Mouse (Mus musculus) MN1 (cell line): ENCODE measurements around the gene E430018J23Rik.
"Not testable (repeated sequence)": the region's sequence is repeated elsewhere in the genome, so short reads cannot be mapped to it uniquely, and the experiment has no call there.

Experiments used
- DNase-seq: peaks from one replicate; pipeline ENCODE4 v3.0.0-alpha.2; 2016; ENCODE audit warnings: low spot score

The E430018J23Rik gene

DNA sequence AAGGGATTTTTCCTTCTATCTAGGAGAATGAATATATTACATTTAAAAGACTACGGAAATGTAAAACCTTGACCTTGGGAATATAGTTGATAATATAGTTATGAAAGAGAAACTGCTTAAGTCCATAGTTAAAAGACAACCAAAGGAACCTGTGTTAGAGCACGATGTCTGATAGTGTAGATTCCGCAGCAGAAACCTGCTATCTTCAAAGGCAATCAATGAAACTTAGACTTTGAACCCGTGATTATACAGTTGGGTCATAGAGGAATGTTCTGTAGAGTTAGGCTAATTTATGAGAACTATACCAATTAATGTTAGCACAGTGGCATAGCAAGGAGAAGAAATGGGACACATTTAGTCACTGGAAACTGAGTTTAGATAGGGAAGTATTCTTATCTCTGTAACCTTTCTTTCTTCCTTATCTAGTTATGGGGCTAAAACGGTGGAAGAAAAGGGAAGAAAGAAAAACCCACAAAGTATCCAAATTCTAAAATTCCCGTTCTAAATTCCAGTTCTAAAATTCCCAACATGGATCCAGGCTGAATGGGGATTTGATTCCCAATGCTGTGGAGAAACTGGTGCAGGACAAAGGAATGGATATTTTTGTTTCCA lies 15.0 kb downstream of the E430018J23Rik start:
- DNase-seq, result no peak

DNA sequence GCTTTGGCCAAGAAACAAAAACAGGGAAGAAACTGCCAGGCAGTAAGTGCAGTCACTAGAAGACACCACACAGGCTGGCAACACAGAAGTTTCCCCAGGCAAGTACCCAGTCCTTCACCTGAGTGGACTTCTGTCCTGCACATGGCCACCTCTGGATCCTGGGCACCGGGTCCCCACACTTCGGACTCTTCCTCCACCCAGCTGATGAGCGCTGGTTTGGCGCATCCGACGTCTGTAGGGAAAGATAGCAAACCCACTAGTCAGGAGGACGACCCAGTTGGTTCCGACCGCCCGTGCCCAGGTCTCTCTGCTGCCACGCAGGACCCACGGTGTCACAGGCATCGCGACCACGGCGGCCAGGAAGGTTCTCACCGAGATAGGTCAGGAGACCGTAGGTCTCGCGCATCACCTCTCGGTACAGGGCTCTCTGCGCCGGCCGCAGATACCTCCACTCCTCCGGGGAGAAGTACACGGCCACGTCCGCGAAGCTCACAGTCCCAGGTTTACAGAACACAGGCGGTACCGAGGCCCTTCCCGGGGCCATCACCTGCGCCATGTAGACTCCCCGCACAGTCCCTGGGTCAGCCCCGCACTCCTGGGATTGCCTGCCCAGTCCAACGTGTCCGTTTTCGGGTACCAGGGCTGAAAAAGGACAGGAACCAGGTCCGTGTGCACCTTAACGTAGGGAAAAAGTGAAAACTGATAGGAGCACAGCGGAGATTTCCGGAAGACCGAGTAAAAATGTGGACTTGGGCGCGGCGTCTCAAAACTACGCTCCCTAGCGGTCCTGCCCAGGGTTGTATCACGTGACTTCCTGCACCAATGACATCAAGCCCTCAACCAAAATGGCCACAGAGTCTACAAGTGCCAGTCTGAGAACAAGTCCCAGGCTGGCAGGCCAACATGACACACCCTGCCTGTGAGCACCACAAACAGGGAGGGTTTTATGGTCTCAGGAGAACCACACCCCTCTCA lies 17.9 kb downstream of the E430018J23Rik start, which contains the start of gene Zfp747:
Zfp747 (minus strand) TSS at position 780 of the 975 bp plus-strand sequence.
- peak; percentile 94 for DNase-seq

DNA sequence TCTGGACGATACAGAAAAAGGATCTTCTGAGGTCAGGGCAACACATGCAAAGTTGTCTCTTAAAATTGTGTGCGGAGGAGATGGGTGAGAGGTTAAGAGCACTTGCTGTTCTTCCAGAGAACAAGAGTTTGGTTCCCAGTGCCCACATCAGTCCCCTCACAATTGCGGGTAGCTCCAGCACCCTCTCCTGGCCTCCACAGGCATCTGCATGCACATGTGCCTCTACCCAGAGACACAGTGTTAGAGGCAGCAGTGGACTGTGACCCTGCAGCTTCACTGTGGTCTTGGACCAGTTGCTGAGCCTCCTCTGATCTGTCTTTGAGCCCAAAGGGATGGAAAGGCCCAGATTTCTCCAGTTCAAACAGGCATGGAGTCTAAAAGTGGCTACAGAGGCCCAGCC lies 21.6 kb downstream of the E430018J23Rik start:
- DNase-seq, result not testable (repeated sequence)

DNA sequence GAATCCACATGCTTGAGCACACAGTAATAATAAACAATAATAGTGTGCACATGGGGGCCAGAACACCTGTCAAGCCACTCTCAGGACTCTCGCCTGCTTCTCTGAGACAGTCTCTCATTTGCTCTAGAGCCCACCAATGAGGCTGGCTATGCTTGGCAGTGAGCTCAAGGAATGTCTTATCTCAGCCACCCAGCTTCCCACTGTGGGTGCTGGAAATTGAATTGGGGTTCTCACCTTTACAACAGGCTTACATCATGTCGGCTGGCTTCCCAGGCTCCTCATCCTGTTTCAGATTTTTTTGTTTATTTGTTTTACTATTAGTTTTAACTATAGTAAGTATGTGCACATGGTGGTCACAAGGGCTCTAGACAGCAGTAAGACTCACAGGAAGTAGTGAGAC lies 22.2 kb downstream of the E430018J23Rik start:
- DNase-seq, result no peak

DNA sequence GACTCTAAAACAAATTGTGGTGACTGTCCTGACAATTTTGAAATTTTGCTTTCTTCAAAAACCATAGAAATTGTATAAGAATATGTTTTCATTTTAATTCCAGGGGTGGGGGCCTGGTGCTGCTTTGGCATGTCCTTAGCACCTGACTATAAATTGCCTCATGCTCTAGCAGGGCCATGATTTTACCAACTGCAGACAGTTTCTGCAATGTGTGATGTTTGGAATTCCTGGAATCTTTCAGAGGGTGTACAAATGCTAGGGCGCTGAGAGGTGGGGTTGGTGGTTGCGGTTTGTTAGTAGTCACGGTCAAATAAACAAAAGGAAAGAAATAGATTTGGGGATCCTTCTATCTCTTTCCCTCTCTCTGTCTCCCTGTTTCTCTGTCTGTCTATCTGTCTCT lies 27.2 kb downstream of the E430018J23Rik start:
- DNase-seq, result no peak

DNA sequence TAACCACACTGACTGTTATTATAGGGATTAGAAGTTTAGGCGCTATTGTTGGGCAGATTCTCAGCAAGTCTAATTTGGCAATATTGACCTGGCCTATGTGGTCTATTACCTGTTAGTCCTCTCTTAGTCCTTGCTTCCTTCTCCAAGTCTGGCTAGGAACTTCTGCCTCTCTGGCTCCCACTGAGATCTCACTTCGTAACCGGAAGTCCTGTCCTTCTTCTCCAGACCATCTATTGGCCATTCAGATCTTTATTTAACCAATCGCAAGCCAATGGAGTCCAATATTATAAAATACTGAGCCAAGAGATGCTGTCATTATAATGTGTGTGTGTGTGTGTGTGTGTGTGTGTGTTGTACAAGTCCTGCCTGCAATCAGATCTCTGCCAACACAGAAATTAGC lies 29.3 kb downstream of the E430018J23Rik start:
- DNase-seq, result no peak

DNA sequence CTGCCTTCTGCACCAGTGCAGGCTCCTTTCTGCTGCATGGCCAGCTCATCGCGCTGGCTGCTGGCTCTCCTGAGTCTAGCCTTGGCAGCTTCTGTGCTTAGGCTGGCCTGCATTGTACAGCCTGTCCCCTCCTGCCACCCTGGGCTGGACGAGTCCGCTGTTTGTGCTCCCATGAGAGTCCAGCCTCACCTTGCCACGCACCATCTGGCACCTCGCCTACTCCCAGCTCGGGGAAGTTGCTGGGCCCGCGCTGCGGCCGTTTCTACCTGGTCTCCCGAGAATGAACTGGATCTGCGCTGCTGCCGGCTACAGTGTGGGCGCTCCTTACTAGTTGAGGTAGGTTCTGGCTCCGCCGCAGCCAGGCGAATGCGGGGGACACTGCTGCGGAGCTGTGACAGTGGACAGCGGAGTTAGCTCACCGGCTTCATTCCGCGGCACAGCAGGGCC lies 29.9 kb downstream of the E430018J23Rik start:
- peak; percentile 49 for DNase-seq

DNA sequence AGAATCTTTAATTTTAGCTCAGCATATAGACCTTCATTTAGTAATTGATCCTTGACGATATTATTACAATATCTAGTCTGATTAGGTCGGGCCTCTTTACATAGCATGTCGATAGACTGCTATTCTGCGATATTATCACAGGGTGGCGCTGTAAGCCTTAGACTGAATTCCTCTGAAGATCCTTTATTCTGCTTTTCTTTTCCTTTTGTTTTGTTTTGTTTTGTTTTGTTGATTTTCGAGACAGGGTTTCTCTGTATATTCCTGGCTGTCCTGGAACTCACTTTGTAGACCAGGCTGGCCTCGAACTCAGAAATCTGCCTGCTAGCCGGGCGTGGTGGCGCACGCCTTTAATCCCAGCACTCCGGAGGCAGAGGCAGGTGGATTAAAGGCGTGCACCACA lies 31.0 kb downstream of the E430018J23Rik start:
- DNase-seq, result peak; percentile 82

DNA sequence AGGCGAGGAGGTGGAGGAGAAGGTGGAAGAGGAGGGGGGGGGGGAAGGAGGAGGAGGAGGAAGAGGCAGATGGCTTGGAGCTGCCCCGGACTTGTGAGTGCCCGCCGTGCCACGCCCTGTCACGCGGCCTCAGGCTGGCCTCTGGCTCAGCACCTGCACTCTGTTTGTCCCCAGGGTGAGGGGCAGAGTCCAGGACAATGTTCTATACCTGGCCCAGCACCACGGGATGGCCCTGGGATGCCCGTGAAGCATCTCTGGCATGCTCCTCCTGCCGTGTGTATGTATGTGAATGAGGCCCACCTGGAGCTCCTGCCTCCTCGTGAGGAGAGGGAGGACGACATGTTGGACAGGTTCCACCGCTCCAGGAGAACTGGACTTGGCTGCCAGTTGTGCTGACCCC lies 32.0 kb downstream of the E430018J23Rik start:
- DNase-seq, result no peak

DNA sequence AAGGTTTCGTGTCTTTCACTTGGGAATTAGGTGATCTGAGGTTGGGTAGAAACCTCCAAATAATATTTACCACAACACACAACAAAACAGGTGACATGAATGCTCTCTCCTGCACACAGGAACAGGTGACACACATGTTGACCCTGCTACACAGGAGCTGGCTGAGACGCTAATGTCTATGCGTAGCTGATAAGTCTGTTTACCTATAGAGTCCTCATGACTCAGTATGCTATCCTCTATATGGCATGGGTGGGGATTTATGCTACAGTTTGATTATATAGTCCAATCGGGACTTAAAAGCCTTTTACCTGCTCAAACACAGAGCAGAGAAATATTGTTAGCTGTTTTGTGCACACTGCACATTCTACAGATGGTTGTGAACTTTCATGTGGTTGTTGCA lies 33.2 kb downstream of the E430018J23Rik start:
- DNase-seq, result no peak

DNA sequence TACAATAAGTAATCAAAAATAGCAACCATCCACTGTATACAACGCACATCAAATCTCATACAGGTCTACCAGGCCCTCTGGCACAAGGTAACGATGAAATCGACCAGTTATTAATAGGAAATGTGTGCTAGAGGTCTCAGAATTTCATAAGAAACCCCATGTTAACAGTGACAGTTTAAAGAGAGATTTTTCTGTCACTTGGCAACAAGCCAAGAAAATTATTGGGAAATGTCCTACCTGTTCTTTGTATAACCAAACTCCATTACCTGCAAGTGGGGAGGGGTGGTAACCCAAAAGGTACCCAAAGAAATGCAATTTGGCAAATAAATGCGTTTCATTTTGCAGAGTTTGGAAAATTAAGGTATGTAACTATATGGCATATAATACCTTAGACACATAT lies 35.0 kb downstream of the E430018J23Rik start:
- no peak for DNase-seq

DNA sequence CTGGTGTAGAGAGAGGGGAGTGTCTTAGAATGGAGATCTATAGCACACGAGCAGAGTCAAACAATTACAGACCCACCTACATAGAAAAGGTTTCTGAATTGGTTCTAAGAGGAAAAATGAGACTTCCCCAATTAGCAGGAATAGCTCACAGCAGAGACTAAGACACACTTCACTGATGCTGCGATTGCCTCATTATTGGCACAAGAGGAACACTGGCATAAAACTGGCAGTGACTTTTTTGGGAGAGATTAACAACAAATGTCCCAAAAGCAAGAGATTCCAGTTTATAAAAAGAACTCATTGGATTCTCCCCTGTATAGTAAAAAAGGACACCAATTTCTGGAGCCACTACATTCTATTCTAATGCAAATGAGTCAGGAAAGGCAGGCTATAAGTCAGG lies 35.6 kb downstream of the E430018J23Rik start:
- no peak for DNase-seq

DNA sequence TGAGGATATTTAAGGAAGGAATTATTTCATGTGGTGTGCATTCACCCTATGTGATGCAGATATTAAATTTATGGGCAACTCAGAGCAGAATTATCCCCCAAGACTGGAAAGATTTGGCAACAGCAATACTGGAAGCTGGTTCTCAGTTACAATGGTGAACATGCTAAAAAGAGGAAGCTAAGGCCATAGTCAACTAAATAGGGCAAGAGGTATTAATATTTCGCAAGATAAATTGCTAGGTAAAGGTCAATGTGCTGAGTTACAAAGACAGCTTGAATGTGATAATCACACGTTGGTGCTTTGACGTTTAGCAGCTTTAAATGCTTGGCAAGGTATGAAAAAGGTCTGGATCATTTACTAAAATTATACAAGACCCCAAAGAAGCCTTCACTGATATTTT lies 37.6 kb downstream of the E430018J23Rik start:
- no peak for DNase-seq

DNA sequence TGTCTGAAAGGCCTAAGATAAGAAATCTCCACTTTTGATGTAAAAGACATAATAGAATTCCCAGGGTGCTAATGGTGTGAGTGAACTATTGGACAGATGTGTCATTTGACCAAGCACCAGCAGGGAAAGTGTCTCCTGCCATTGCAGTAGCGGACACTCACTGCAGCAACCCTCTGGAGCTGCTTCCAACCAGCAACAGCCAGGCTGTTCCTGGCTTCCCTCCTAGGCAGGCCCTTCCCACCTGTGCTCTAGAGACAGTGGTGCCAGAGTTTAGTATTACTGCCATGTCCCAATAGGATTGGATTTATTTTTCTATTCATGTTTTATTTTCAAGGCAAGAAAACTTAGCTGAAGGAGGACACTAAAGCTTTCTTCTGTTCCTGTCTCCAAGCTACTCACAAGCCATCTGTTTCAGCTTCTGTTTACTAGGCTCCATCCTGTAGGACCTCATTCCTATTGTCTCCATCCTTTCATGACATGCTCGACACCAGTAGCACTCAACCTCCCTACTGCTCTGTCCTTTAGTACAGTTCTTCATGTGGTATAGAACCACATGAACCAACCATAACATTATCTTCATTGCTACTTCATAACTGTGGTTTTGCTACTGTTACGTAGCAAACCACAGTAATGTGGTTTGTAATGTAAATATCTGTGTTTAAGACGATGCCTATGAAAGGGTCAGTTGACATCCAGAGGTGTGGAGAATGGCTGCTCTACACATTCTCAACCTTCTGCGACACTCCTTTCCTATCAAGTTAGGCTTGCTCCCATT lies 42.0 kb downstream of the E430018J23Rik start:
- DNase-seq, result no peak

DNA sequence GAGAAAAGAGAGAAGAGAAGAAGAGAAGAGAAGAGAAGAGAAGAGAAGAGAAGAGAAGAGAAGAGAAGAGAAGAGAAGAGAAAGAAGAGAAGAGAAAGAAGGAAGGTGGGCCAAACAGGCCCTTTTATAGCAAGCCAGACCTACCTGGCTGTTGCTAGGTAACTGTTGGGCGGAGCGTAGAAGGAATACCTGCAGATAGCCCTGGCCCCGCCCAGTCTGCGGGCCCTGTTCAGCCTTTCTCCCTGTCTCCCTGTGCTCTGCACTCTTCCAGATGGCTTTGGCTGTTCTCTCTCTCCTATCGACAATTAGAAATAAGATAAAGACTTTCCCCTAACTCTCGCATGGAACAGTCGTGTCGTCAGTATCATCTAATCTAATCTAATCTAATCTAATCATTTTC lies 46.8 kb downstream of the E430018J23Rik start:
- no peak for DNase-seq

DNA sequence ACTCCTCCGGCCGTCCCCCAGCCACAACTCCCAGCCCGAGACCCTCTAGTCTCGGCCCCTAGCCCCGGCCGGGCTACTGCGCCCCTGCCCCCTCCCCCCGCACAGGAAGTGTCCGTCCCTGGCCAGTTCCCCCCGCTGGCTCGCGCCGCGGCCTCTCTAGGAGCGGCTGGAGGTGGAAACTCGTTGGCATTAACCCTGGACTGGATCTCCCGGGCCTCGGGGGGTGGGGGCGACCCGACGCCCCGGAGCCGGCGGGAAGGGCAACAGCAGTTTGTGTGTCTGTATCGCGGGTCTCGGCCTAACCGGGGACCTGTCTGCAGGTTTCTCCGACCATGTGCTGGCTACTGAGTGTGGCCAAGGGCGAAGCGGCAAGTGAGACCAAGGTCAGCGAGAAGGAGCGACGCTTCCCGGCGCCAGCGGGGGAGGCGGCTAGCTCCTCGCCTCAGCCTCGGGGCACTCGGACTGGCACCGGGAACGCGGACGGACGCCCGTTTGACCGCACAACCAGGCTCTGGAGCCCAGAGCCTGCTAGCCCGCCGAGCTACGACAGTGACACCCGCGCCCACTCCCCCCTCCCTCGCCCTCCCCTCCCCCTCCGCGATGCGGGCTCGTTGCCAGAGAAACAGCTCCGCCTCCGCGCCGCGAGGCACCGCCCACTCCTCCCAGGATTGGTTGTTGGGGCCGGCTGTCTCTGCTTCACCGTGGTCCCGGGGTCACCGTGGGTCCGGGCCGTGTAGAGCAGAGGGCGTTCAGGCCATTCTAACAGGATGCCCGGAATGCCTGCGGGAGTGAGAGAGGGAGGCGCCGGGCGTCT lies 47.7 kb downstream of the E430018J23Rik start, which contains the start of gene Zfp768:
Zfp768 (minus strand) TSS at position 78 of the 814 bp plus-strand sequence.
- DNase-seq, result peak; percentile 92

DNA sequence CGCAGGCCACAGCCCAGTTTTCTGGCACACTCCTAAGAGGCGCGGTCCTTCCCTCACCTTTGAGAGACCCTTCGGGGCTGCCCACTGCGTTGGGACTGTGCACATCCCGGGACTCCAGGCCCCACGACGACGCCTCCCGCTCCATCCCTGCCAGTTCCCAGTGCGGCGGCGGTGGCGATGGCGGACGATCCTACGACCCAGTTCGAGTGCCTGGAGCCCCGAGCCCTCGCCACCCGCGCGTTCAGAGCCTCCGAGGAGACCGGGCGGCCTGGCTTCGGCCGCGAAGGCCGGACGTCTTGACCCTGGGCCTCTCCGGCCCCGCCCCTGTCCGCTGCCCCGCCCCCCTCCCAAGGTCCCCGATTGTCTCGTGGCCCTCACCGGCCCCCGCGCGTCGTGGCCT lies 48.3 kb downstream of the E430018J23Rik start:
- peak; percentile 72 for DNase-seq

DNA sequence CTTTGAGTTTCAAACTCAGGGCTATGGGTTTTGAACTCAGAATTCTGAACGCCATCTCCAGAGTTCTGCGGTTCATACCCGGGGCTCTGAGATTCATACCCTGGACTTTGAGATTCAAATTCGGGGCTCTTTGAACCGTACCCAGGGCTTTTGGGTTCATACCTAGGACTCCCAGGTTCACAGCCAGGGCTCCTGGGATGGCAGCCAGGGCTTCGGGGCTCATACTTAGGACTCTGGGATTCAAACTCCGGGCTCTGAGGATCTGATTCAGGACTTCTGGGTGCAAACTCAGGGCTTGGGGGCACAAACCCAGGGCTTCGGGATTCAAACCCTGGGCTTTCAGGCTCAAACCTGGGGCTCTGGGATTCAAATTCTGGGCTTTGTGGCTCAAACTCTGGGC lies 49.1 kb downstream of the E430018J23Rik start:
- no peak for DNase-seq

DNA sequence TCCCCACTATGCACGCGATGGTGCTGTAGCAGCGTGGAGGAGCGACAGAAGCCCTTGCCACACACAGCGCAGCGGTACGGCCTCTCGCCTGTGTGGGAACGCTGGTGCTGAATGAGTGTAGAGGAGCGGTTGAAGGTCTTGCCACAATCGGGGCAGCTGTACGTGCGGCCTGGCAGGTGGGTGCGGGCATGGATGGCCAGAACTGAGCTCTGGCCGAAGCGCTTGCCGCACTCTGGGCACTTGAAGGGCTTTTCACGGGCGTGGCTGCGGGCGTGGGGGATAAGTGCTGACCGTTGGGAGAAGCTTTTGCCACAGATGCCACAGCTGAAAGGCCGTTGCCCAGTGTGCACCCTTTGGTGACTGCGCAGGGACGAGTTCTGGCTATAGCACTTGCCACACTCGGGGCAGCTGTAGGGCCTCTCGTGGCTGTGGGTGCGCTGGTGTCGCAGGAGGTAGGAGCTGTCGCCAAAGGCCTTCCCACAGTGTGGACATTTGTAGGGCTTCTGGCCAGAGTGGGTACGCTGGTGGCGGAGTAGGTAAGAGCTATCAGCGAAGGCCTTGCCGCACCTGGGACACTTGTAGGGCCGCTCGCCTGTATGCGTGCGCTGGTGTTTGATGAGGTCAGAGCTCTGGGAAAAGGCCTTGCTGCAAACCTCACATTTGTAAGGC lies 49.9 kb downstream of the E430018J23Rik start:
- DNase-seq, result no peak

DNA sequence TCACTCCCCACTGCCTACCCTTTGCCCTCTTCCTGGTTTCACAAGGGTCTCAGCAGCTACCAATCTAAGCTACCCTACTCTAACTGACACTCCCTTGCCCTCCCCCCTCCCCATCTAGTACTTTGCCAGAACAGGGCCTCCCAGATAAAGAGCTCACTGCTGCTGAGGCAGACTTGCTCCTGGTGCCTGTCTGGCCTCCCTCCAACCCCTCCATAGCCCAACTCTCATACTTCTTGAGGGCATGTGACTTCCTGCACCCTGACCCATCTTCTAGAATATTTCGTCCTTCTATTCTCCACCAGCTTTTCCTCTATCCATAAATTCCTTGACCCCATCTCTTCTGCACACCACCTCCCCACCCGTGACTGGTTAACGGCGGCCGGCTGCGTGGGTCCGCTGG lies 50.5 kb downstream of the E430018J23Rik start:
- DNase-seq, result no peak

DNA sequence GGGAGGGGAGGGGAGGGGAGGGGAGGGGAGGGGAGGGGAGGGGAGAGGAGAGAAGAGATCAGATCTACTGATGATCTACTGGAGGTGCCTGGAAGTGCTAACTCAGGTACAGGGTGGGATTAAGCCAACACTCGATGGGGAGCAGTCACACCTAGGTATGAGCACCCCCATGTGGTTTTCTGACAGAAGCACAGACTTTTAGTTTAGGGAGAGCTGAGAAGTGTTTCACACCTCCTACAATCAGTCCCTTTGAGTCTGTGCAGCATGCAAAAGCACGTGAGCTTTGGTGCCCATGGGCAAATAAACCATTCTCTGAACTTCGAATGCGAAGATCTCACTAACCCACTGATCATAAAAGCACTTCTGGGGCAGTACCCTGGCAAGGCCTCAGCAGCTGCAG lies 51.1 kb downstream of the E430018J23Rik start:
- DNase-seq, result peak; percentile 33
